In genomic region chr12:29855007-29855406, GRCm38 (mm10) we compare ENCODE assay signal across 9 mouse cellular contexts.
DNase-seq lines count a peak whose midpoint lies in the region; ATAC-seq and TF ChIP-seq lines count a peak whose summit lies in the region.
"Had no signal": no experiment of that assay in that cellular context is flagged by ENCODE, and none has a peak within 500 bp of the region (broad histone marks: within the 10 kb centered on the region; RNA-seq: fewer than 3 reads in every experiment).

No protein-coding gene starts in this region.

- peak; percentile 57 for TF ChIP-seq CTCF in kidney, adult 2 months (conservative IDR thresholded peaks at IDR 0.05; ENCODE audit: insufficient read depth, insufficient read length, low read depth, low read length)

- no peaks in the 10 kb centered on the region for H3K9me3 ChIP-seq in kidney, embryonic 15.5 days (replicated peaks)
- H3K9me3 ChIP-seq: embryonic facial prominence, embryonic 15.5 days had no signal

- H3K27ac ChIP-seq in kidney, adult 2 months (ENCODE audit: insufficient read depth, low read depth, low read length) = no peak overlapping the region
- H3K27ac ChIP-seq in kidney, embryonic 15.5 days = no peak overlapping the region
- H3K27ac ChIP-seq: embryonic facial prominence, embryonic 15.5 days had no signal

- no peaks in the 10 kb centered on the region for H3K27me3 ChIP-seq in kidney, adult 2 months (replicated peaks; ENCODE audit: control insufficient read depth, insufficient read depth, low read length)
- no peaks in the 10 kb centered on the region for H3K27me3 ChIP-seq in kidney, embryonic 15.5 days
- H3K27me3 ChIP-seq: embryonic facial prominence, embryonic 15.5 days had no signal

- intact Hi-C loops in gastrocnemius, postnatal 36 days (cut with DNase I) = no loop called here
- intact Hi-C loops in left cerebral cortex, postnatal 4 days (cut with DNase I) = loop anchor here (10.0 kb wide), 1 partner anchor 320 kb away; no protein-coding TSS in a partner anchor

- no peaks in the 10 kb centered on the region for H3K4me1 ChIP-seq in kidney, adult 2 months (ENCODE audit: control insufficient read depth, insufficient read depth, low read length)
- H3K4me1 ChIP-seq in kidney, embryonic 15.5 days = no peaks in the 10 kb centered on the region
- H3K4me1 ChIP-seq: embryonic facial prominence, embryonic 15.5 days had no signal

- no peak overlapping the region for H3K4me3 ChIP-seq in kidney, adult 2 months (ENCODE audit: insufficient read depth, low read depth, low read length)
- H3K4me3 ChIP-seq in kidney, embryonic 15.5 days (replicated peaks) = no peak overlapping the region
- H3K4me3 ChIP-seq: embryonic facial prominence, embryonic 15.5 days had no signal

- H3K36me3 ChIP-seq in kidney, adult 2 months (ENCODE audit: control insufficient read depth, insufficient read depth, low read length) = no peaks in the 10 kb centered on the region
- H3K36me3 ChIP-seq in kidney, embryonic 15.5 days = no peaks in the 10 kb centered on the region
- H3K36me3 ChIP-seq: embryonic facial prominence, embryonic 15.5 days had no signal

- peak; percentile 34 for DNase-seq in kidney, adult 2 months
- peak; percentile 18 for DNase-seq in MN1 (ENCODE audit: low spot score)
- peak; percentile 50 to 52 for DNase-seq in cerebellum, postnatal 36 days
- peak; percentile 24 to 31 for DNase-seq in gastrocnemius, postnatal 36 days
- peak; percentile 79 for DNase-seq in left cerebral cortex, postnatal 4 days
- peak; percentile 55 for DNase-seq in ovary, postnatal 36 days (ENCODE audit: low spot score)

- ATAC-seq in kidney, embryonic 15.5 days (replicated peaks; ENCODE audit: low FRiP score) = no peak
- ATAC-seq in inflammation-experienced regulatory T-cells, adult 6 months = no peak

- H3K4me2 ChIP-seq in kidney, embryonic 15.5 days = no peak overlapping the region
- H3K4me2 ChIP-seq: embryonic facial prominence, embryonic 15.5 days had no signal

- TF ChIP-seq POLR2A in kidney, adult 2 months (IDR thresholded peaks at IDR 0.05; ENCODE audit: low read depth, low read length) = no peak

- WGBS in kidney, adult 2 months = 24% methylated on average over 5 of the region's 5 CpGs
- WGBS in kidney, embryonic 15.5 days = 29% methylated on average over 5 of the region's 5 CpGs

- no peak overlapping the region for H3K9ac ChIP-seq in kidney, embryonic 15.5 days
- H3K9ac ChIP-seq: embryonic facial prominence, embryonic 15.5 days had no signal

Comparison
In these comparisons a context has a peak if more than half of its experiments do, and no peak if none do; other contexts are left out.
1. DNase-seq: peak in every context shown above with its lines; median percentile 79 in left cerebral cortex, postnatal 4 days; 55 in ovary, postnatal 36 days; 51 in cerebellum, postnatal 36 days; 34 in kidney, adult 2 months; 28 in gastrocnemius, postnatal 36 days; 18 in MN1.